Mouse (Mus musculus): ENCODE data around the gene Frmd4b.

The Frmd4b gene

GRCm38 (mm10) chr6:97579704-97580103 is 37.6 kb downstream of the Frmd4b start:
- DNase-seq (ENCODE audit: low spot score): no peak

GRCm38 (mm10) chr6:97578210-97578609 is 39.1 kb downstream of the Frmd4b start:
- no peak for DNase-seq (ENCODE audit: low spot score)

- DNase-seq (ENCODE audit: low spot score): no peak
These were observed 40.0 kb downstream of the Frmd4b start for GRCm38 (mm10) chr6:97577349-97577748.

- DNase-seq (ENCODE audit: low spot score): peak; percentile 68
These were observed 40.6 kb downstream of the Frmd4b start for GRCm38 (mm10) chr6:97576565-97577346.

GRCm38 (mm10) chr6:97576096-97576495 is 41.2 kb downstream of the Frmd4b start:
- no peak for DNase-seq (ENCODE audit: low spot score)

- no peak for DNase-seq (ENCODE audit: low spot score)
These were observed 42.4 kb downstream of the Frmd4b start for GRCm38 (mm10) chr6:97574973-97575372.

GRCm38 (mm10) chr6:97572226-97572625 is 45.1 kb downstream of the Frmd4b start:
- no peak for DNase-seq (ENCODE audit: low spot score)

GRCm38 (mm10) chr6:97568538-97568937 is 48.8 kb downstream of the Frmd4b start:
- DNase-seq (ENCODE audit: low spot score): no peak

GRCm38 (mm10) chr6:97566746-97567145 is 50.6 kb downstream of the Frmd4b start:
- no peak for DNase-seq (ENCODE audit: low spot score)

- DNase-seq (ENCODE audit: low spot score): no peak
These were observed 60.2 kb downstream of the Frmd4b start for GRCm38 (mm10) chr6:97557147-97557546.

- no peak for DNase-seq (ENCODE audit: low spot score)
These were observed 61.7 kb downstream of the Frmd4b start for GRCm38 (mm10) chr6:97555637-97556036.

- no peak for DNase-seq (ENCODE audit: low spot score)
These were observed 63.9 kb downstream of the Frmd4b start for GRCm38 (mm10) chr6:97553431-97553830.

- no peak for DNase-seq (ENCODE audit: low spot score)
These were observed 64.8 kb downstream of the Frmd4b start for GRCm38 (mm10) chr6:97552573-97552972.

GRCm38 (mm10) chr6:97551884-97552283 is 65.5 kb downstream of the Frmd4b start:
- DNase-seq (ENCODE audit: low spot score): no peak

GRCm38 (mm10) chr6:97551161-97551560 is 66.2 kb downstream of the Frmd4b start:
- DNase-seq (ENCODE audit: low spot score): no peak

GRCm38 (mm10) chr6:97540458-97540857 is 76.9 kb downstream of the Frmd4b start:
- DNase-seq (ENCODE audit: low spot score): no peak

GRCm38 (mm10) chr6:97535763-97536445 is 81.4 kb downstream of the Frmd4b start:
- no peak for DNase-seq (ENCODE audit: low spot score)

- DNase-seq (ENCODE audit: low spot score): no peak
These were observed 86.3 kb downstream of the Frmd4b start for GRCm38 (mm10) chr6:97531043-97531442.

- DNase-seq (ENCODE audit: low spot score): peak; percentile 80
These were observed 88.2 kb downstream of the Frmd4b start for GRCm38 (mm10) chr6:97528961-97529680.

GRCm38 (mm10) chr6:97526092-97526491 is 91.2 kb downstream of the Frmd4b start:
- peak; percentile 84 for DNase-seq (ENCODE audit: low spot score)

- peak; percentile 97 for DNase-seq (ENCODE audit: low spot score)
These were observed 94.2 kb downstream of the Frmd4b start for GRCm38 (mm10) chr6:97523118-97523517.

GRCm38 (mm10) chr6:97521279-97522038 is 95.9 kb downstream of the Frmd4b start:
- no peak for DNase-seq (ENCODE audit: low spot score)

Measured in embryo, embryonic 10 days (tissue).